Mouse (Mus musculus) G1E (cell line): ENCODE data around the gene Ubap2. TPM values are rescaled to one million over a fixed set of nuclear protein-coding genes. Genes with fewer than 3 reads are reported as not detected.
A peak's percentile ranks its signal among the peaks of the same experiment; 100 is the strongest.

Source experiments
- ATAC-seq: 2 replicates; pipeline ENCODE4 v1.8.0; 2016; ENCODE audit warnings: mild to moderate bottlenecking; ENCODE audit not compliant: insufficient number of reproducible peaks, poor library complexity, low FRiP score, severe bottlenecking; ENCODE audit errors: extremely low read depth
- DNase-seq: peaks from one replicate; pipeline ENCODE4 v3.0.0; 2012; ENCODE audit warnings: low spot score
- H3K27me3 ChIP-seq: 2 replicates; pipeline ENCODE4 v1.6.1; 2012; ENCODE audit warnings: mild to moderate bottlenecking, low read length, inconsistent platforms; ENCODE audit not compliant: insufficient read depth
- H3K36me3 ChIP-seq: replicated peaks from 2 replicates; pipeline ENCODE3; 2012; ENCODE audit warnings: mild to moderate bottlenecking, inconsistent platforms
- H3K4me1 ChIP-seq: 2 replicates; pipeline ENCODE4 v1.6.1; 2012; ENCODE audit warnings: low read depth, low read length, inconsistent platforms, mixed read lengths; ENCODE audit not compliant: insufficient read depth
- H3K4me3 ChIP-seq: 2 replicates; pipeline ENCODE4 v1.5.1; 2012; ENCODE audit warnings: low read depth, mild to moderate bottlenecking, inconsistent platforms, low read length, moderate library complexity, mixed read lengths
- H3K9me3 ChIP-seq: replicated peaks from 2 replicates; pipeline ENCODE4 v1.6.1; 2012; ENCODE audit warnings: inconsistent platforms
- CTCF ChIP-seq: IDR thresholded peaks from 2 replicates; pipeline ENCODE4 v1.5.1; 2012; ENCODE audit warnings: low read depth, low read length, inconsistent platforms, mixed read lengths
- GATA1 ChIP-seq: IDR thresholded peaks from 2 replicates; pipeline ENCODE4 v1.6.1; 2012; ENCODE audit warnings: borderline replicate concordance, low read length, inconsistent platforms, mixed read lengths
- GATA2 ChIP-seq: IDR thresholded peaks from 2 replicates; pipeline ENCODE4 v1.6.1; 2012; ENCODE audit warnings: low read depth, low read length, inconsistent platforms, borderline replicate concordance
- POLR2AphosphoS5 ChIP-seq: IDR thresholded peaks from 2 replicates; pipeline ENCODE4 v1.6.1; 2012; ENCODE audit warnings: low read depth, low read length, inconsistent platforms; ENCODE audit not compliant: insufficient replicate concordance
- TAL1 ChIP-seq: conservative IDR thresholded peaks from 2 replicates; pipeline ENCODE4 v1.6.1; 2012; ENCODE audit warnings: low read depth, low read length, inconsistent platforms, mixed read lengths
- polyA plus RNA-seq: library from polyadenylated mRNA; stranded (reverse); fragments of >175 nt; gene quantifications from 2 replicates; pipeline ENCODE4 v1.2.3, GENCODE M21; 2012
- total RNA-seq, 2 experiments: library from RNA; stranded (forward) in 1 of 2; stranded (reverse) in 1 of 2; fragments of 200-1000 nt in 1 of 2; fragments of >200 nt in 1 of 2; fragmentation: Nextera tagmentation in 1 of 2; gene quantifications; 2 replicates each; pipeline ENCODE4 v1.2.3; 2014 to 2017

Gene Ubap2
- total RNA-seq (2014; fragmentation: Nextera tagmentation) (116 and 135 TPM in 2 replicates), total RNA-seq (2017) (12.0 and 14.3 TPM in 2 replicates), polyA plus RNA-seq (552 and 920 TPM in 2 replicates)

DNA sequence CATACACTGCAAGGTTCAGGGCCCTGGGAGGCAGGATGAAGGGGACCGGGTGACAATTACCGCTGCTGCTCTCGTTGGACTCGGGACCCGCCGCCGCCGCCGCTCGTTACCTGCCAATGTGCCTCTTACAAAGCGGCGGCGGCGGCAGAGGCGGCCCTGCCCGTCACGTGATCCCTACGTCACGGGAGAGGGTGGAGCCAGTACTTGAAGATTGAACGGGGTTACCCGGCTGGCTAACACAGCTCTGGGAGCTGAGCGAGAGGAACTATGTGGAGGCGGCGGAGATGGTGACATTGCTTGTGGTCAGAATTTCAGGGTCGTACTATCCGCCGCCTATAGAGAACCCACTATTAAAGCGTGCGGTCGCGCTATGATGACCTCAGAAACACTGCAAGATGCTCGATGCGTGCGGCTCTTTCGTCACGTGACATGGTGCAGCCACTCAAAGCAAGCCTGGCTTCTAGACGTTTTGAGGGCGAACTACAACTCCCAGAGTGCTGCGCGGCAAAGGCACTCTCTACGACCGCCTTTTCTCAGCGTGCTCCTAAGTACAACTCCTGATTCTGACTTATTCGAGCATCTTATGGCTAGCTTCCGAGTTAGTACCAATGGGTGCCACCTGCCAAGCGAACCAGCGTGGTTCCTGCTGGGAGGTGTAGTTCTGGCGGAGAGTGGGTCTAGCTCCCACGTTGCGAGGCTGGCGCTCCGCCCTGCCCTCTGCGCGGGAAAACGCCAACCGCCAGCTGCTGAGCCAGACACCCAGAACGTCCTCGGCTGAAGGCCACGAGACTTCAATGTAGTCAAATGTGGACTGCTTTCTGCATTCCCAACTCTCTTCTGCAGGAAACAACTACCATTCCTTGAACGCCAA, at the start of gene Ubap2:
Ubap2 (minus strand) TSS at position 165 of the 871 bp plus-strand sequence.
- H3K9me3 ChIP-seq: no peaks in the 10 kb centered on the region
- H3K36me3 ChIP-seq: peaks cover 29% of the 10 kb centered on the region
- TF ChIP-seq POLR2AphosphoS5 (no peak), CTCF (no peak), GATA1 (no peak), TAL1 (no peak), GATA2 (no peak)
- peaks cover 47% of the 10 kb centered on the region for H3K4me1 ChIP-seq
- H3K27me3 ChIP-seq: no peaks in the 10 kb centered on the region
- DNase-seq (peak; percentile 85), ATAC-seq (peak; percentile 83)
- H3K4me3 ChIP-seq: peak within 1 kb of the TSS; percentile 86

- H3K27me3 ChIP-seq: peaks cover 14% of the 10 kb centered on the region
- ATAC-seq: no peak
- TF ChIP-seq CTCF: no peak
- no peak for TF ChIP-seq POLR2AphosphoS5
- TF ChIP-seq GATA1: no peak
- TF ChIP-seq GATA2: no peak
- TF ChIP-seq TAL1: no peak
- no peak overlapping the region for H3K4me3 ChIP-seq
- H3K36me3 ChIP-seq: peaks cover 6% of the 10 kb centered on the region
- DNase-seq: no peak
- peaks cover 3% of the 10 kb centered on the region; the same call in 1 of the 2 replicates for H3K4me1 ChIP-seq
- H3K9me3 ChIP-seq: no peaks in the 10 kb centered on the region
These were observed 46.0 kb upstream of the Ubap2 start for GRCm38 (mm10) chr4:41320971-41321370.

DNA sequence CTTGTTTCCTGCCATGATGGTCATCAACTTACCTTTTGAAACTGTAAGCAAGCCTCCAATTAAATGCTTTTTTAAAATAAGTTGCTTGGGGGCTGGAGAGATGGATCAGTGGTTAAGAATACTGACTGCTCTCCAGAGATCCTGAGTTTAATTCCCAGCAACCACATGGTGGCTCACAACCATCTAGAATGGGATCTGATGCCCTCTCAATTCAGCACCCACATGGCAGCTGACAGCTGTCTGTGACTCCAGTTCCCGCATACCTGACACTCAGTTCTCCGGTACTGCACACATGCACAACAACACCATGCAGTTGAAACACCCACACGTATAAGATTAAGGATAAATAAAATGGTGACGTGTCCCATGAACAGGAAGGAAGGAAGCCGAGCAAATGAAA, 43.3 kb upstream of the Ubap2 start:
- no peak for TF ChIP-seq GATA2
- no peak for TF ChIP-seq CTCF
- no peak for TF ChIP-seq GATA1
- no peak for TF ChIP-seq TAL1

DNA sequence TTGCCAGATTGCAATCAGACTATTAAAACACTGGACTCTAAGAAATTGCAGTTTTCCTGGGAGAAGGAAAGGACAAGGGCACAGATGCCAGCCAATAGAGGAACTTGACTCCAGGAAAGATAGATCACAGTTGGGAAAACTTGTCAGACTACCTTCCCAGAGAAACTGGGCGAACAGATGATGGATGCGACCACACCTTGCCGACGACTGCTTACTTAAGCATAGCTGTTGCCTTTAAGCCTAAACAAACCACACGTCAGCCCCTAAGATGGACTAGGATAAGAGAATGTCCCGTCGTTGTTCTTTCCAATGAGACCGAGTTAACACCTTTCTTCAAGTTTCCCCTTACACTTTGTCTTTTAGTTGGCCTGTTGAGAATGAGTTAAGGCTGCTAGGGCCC, 40.2 kb upstream of the Ubap2 start:
- no peak for ATAC-seq
- H3K9me3 ChIP-seq: no peaks in the 10 kb centered on the region
- H3K4me3 ChIP-seq: peak overlapping the region; percentile 99
- DNase-seq: no peak
- no peak for TF ChIP-seq GATA2
- TF ChIP-seq POLR2AphosphoS5: no peak
- peaks cover 6% of the 10 kb centered on the region for H3K27me3 ChIP-seq
- peaks cover 40% of the 10 kb centered on the region for H3K4me1 ChIP-seq
- H3K36me3 ChIP-seq: peaks cover 37% of the 10 kb centered on the region

More for the DNA sequence above, 43.3 kb upstream of the Ubap2 start:
- Histone ChIP-seq H3K36me3 (peaks cover 6% of the 10 kb centered on the region), H3K9me3 (no peaks in the 10 kb centered on the region), H3K27me3 (peaks cover 14% of the 10 kb centered on the region), H3K4me1 (peaks cover 18% of the 10 kb centered on the region), H3K4me3 (no peak overlapping the region)
- no peak for DNase-seq
- ATAC-seq: no peak

DNA sequence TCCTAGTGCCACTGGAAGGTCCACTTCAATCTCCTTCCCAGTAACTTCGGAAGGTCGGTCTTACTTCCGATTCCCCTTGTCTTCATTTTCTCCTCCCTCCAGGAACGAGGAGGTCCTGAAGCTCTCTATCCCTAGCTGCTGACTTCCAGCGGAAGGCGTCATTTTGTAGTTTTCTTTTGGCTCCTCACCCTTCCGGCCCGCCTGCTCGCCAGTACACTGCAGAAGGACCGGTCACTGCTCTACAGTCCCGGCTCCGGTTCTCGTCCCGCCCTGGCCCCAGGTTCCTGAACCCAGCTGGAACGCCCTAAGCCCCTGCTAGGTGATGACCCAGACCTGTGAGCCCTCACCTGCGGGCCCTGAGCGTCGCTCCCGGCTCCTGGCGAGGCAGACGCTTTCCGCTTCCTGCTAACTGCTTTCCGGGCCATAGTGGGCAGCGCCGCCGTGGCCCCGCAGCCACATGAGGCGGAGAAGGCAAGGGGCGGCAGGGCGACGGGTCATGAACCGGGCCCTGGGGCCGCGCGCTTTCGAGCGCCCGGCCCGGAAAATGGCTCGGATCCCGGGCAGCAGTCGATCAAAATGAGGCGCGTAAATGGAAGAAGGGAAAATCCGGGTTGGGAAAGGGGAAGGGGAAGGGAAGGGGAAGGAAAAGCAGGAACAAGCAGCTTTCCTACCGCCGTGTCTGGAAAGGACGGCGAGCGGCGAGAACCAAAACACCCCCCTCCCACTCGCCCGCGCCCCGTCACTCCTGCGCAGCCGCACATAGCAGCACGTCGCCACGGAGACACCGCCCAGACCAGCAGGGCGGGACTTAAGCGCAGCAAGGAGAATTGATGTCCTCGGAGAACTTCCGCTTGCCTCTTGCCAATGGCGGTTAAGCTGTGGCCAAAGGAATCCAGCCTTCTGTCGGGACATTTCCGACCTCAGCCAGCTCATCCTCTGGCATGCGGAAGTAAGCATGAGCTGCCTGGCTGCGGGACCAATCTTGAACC, 39.5 kb upstream of the Ubap2 start, which contains the start of gene Dcaf12:
Dcaf12 (minus strand) TSS at position 749 of the 989 bp plus-strand sequence.
- Histone ChIP-seq H3K4me3 (peak within 1 kb of the TSS; percentile 99), H3K27me3 (no peaks in the 10 kb centered on the region), H3K4me1 (peaks cover 40% of the 10 kb centered on the region), H3K36me3 (peaks cover 45% of the 10 kb centered on the region), H3K9me3 (no peaks in the 10 kb centered on the region)
- ATAC-seq (peak; percentile 85), DNase-seq (peak; percentile 92)
- TF ChIP-seq GATA1: no peak
- no peak for TF ChIP-seq GATA2
- no peak for TF ChIP-seq CTCF
- TF ChIP-seq POLR2AphosphoS5: no peak

DNA sequence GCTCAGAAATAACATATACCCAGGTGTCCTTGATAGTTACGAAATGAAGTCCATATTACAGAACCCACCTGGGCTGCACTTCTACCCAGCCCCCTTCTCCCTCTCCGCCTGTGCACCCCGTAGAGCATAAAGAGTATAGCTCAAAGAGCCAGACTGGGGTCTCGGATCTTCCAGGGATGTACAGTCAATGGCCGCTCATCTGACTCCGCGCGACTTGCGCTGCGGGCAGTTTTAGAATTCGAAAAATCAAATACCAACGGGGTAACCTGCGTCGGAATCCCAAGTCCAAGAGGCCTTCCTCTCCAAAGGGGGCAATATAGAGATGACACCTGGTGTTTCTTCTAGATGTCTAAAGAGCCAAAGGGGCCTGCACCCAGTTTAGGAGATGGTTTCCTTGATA, 38.8 kb upstream of the Ubap2 start:
- Histone ChIP-seq H3K9me3 (no peaks in the 10 kb centered on the region), H3K4me3 (peak overlapping the region; percentile 99), H3K36me3 (peaks cover 51% of the 10 kb centered on the region), H3K27me3 (no peaks in the 10 kb centered on the region), H3K4me1 (peaks cover 40% of the 10 kb centered on the region)
- TF ChIP-seq CTCF: no peak
- TF ChIP-seq TAL1: no peak
- no peak for TF ChIP-seq GATA1
- TF ChIP-seq POLR2AphosphoS5: no peak
- no peak for TF ChIP-seq GATA2
- DNase-seq (no peak), ATAC-seq (no peak)
